Mouse (Mus musculus): ENCODE measurements at regions not wholly inside any gene's neighbourhood (a gene's known extent, or its start where the extent isn't known, plus 50 kb on each side); places are given as distances from the start of the nearest gene placed in this dataset.
A peak's percentile ranks its signal among the peaks of the same experiment; 100 is the strongest.
"Not testable (repeated sequence)": the region's sequence is repeated elsewhere in the genome, so short reads cannot be mapped to it uniquely, and the experiment has no call there.

DNA sequence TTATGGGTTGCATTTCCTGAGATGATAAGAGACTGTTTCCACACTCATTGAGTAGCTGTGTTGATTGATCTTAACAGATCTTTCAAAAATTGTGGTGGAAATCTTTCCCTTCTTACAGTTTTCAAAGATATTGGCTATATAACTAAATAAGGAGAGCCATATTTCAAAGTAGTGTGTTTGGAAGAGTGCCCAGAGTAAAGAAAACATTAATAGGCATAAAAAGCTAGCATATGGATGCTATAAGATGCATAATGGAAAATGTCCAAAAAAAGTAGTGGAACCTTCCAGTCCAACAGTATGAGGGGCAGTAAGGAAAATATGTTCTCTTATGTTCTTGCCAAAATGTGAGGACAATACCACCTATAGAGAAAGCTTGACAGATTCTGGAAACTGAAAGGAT, 137.2 kb upstream of the Speer3 start:
- peak; percentile 7 for DNase-seq (ENCODE audit: low read depth, low spot score)

DNA sequence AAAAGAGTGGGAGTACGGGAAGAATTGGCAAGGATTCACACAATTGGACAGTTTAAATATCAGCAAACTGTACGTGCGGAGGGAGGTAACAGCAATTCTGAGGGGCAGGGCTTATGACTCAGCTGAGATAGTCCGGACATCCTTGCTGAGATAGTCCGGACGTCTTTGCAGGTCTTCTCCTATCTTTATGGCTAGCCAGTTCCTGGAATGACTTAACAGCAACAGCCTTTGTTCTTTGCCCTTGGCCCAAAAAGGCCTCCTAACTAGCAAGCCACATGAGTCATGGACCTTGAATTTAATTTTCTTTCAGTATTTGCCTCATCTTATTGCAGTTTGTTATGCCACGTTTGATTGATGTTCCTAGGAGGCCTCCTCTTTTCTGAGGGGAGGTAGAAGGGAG, 133.1 kb upstream of the Speer3 start:
- DNase-seq (ENCODE audit: low read depth, low spot score): not testable (repeated sequence)

DNA sequence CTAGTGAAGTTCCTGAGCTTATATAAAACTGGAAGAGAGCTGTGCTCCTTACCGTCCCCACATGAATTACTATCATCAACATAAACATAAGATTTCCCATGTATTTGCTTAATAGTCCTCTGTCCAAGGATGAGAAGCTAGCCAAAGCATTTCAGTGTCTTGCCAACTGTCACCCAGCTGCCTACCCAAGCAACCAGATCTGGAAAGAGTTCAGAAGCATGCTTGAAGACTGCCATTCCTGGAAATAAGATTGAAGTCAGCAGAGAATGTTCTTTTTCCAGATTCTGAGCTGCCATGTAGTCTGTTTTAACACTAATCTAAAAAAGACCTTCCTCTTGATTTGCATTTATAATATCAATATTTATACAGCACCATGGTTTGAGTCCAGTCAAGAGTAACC, 131.9 kb upstream of the Speer3 start:
- peak; percentile 41 for DNase-seq (ENCODE audit: low read depth, low spot score)

DNA sequence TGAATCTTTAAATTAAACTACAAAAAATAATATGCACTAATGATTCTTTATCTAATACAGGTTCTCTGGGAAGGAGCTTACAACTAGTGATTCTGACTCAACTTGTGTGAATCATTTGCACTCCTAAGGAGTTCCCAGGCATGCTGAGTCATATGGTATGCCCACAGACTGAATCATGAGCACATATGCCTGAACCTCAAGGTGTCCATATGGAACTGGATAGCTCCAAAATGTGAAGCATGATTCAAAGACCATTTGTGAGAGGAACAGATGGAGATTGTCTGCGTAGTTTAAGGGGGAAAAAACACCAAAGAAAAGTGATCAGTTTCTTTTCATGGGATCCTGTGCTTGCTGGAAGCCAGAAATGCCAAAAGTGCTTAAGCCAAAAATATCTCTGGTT, 124.0 kb upstream of the Speer3 start:
- DNase-seq (ENCODE audit: low read depth, low spot score): peak; percentile 95

DNA sequence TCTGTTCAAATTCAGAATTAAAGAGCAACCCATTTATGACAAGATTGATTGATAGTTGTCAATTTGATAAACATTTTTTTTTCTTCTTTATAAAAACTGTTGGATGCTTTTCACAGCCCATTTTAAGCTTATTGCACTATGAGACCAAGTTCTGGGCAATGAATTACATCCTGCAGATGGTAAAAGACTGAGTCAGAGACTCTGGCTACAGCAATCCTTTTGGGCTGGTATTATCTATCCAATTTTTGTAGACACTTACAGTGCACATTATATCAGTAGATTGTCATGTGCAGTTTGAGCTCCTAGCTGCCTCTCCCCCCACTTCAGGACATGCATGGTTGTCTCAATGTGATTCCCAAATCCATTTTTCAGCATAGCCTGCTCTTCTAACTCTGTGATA, 122.6 kb upstream of the Speer3 start:
- DNase-seq (ENCODE audit: low read depth, low spot score): peak; percentile 63

DNA sequence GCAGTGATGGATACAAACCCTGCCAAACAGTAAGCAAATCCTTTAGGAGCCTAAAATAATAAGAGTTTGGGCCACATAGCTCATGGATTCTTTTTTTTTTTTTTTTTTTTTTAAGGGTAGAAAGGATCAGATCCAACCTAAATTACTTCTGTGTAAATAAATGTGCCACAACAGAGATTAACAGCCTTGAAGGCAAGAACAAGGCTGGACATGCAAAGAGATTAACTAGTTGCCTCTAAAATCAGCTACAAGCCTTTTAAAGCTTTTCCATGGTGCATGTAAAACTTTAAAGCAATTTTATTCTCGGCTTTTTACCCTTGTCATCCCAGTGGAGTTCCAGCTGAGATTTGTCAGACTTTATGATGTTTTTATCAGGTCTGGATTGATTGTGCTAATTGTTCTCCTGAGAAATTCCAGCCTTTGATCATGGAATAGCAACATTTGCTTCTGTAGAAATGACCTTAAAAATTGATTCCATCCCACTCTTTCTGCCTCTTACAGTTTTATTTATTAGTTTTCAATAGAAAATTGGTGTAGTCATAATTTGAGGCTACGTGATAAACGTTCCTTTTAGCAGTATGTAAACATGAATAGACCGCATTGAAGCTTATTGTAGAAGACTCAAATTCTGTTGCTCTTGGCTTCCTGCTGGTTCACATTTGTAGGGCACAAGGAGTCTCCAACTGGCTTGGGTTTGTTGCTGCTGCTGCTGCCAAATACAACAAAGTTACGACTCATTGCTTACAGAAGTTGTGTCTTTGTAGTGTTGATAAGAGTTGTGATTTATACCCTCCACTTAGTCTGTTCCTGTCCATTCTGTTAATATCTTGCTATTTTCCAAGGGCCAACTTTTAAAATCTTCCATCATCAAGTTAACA, 100.3 kb upstream of the Speer3 start:
- DNase-seq (ENCODE audit: low read depth, low spot score): no peak

DNA sequence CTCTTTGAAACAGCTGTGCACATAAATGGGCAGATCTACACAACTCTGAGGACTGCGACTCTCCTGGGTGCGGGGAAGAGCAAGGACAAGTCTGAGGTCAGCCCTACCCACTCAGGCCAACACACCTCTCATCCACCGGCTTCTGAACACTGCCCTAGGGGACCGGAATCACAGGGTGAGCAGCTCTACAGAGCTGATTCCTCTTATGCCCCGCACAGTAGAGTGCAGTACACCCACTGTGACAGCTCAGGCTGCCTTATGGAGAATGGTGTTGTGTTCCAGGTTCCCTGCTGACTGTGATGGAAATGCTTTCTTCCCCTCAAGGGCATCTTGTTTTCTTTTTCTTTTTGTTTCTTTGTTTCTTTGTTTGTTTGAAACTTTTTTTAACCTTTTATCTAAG, 96.6 kb upstream of the Speer3 start:
- DNase-seq (ENCODE audit: low read depth, low spot score): no peak

Data from brain, adult 2 months (tissue).